Mouse (Mus musculus) liver, embryonic 14.5 days (tissue): ENCODE results near the gene BC028528.

ENCODE experiments used
- CTCF ChIP-seq: IDR thresholded peaks from 2 replicates; pipeline ENCODE4 v1.5.1; 2016; ENCODE audit warnings: antibody characterized with exemption, low read depth, control low read depth
- EP300 ChIP-seq: IDR thresholded peaks from 2 replicates; pipeline ENCODE4 v1.6.1; 2016; ENCODE audit warnings: antibody characterized with exemption, low read depth

- TF ChIP-seq EP300: no peak
- no peak for TF ChIP-seq CTCF
Observed at GRCm38 (mm10) chr3:95902373-95902625, 10.5 kb upstream of the BC028528 start.
